Comparison of ENCODE assay signal across 8 mouse cellular contexts in the genomic region with DNA sequence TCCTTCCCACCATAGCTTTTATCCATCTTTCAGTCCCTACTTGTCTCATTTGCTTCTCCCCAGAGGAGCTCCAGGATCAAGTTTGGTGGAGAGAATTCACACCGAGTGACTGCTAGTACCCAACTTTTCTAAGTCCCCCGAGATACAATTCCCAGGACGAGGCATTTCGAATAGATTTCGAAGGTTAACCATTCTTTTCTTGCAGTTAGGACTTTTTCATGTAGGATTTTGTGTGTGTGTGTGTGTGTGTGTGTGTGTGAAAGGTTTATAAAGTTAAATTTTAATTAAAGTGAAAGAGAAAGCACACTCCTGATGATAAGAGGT. TPM values are rescaled to one million over a fixed set of nuclear protein-coding genes. Genes with fewer than 3 reads are reported as not detected.
DNase-seq lines count a peak whose midpoint lies in the region; ATAC-seq and TF ChIP-seq lines count a peak whose summit lies in the region.

No protein-coding gene starts in this region.

- DNase-seq in layer of hippocampus, adult 2 months (ENCODE audit: low spot score in 2 of 2) = no peak
- DNase-seq in layer of hippocampus, adult 8-10 months (ENCODE audit: low spot score in 2 of 2) = no peak
- no peak for DNase-seq in intestine, embryonic 14.5 days (ENCODE audit: low spot score)
- no peak for DNase-seq in right cerebral cortex, adult 18-20 months
- no peak for DNase-seq in urinary bladder, adult 18-20 months (ENCODE audit: low spot score in 2 of 2)
- no peak for DNase-seq in thymus, adult 18-20 months

- TF ChIP-seq CTCF in layer of hippocampus, adult 2 months (conservative IDR thresholded peaks at IDR 0.05) = no peak
- no peak for TF ChIP-seq CTCF in cortical plate, adult 2 months (IDR thresholded peaks at IDR 0.05; ENCODE audit: extremely low read depth, insufficient read depth, low read length)

- TF ChIP-seq POLR2A in cortical plate, adult 2 months (IDR thresholded peaks at IDR 0.05; ENCODE audit: extremely low read depth, insufficient read depth, low read length) = no peak

- H3K9ac ChIP-seq in intestine, embryonic 14.5 days (ENCODE audit: low read length) = peak overlapping the region; percentile 67
- H3K9ac ChIP-seq in neural tube, embryonic 12.5 days = peak overlapping the region; percentile 68

- WGBS in intestine, embryonic 14.5 days = 13% methylated on average over 5 of the region's 5 CpGs
- 23% methylated on average over 5 of the region's 5 CpGs for WGBS in neural tube, embryonic 12.5 days

- peak overlapping the region; percentile 93 for H3K27ac ChIP-seq in layer of hippocampus, adult 2 months
- H3K27ac ChIP-seq in cortical plate, adult 2 months (ENCODE audit: insufficient read depth, low read length) = no peak overlapping the region
- H3K27ac ChIP-seq in intestine, embryonic 14.5 days (ENCODE audit: low read depth) = peak overlapping the region; percentile 90
- H3K27ac ChIP-seq in neural tube, embryonic 12.5 days = no peak overlapping the region

- no peak for ATAC-seq in intestine, embryonic 14.5 days (replicated peaks; ENCODE audit: low FRiP score, low TSS enrichment, low read depth)
- ATAC-seq in neural tube, embryonic 12.5 days (ENCODE audit: low FRiP score, low read depth) = no peak

- no peaks in the 10 kb centered on the region for H3K4me1 ChIP-seq in cortical plate, adult 2 months (ENCODE audit: control insufficient read depth, insufficient read depth, low read length)
- H3K4me1 ChIP-seq in intestine, embryonic 14.5 days (replicated peaks; ENCODE audit: control insufficient read depth, insufficient read depth, low read length) = peaks cover 16% of the 10 kb centered on the region
- H3K4me1 ChIP-seq in neural tube, embryonic 12.5 days = peaks cover 8% of the 10 kb centered on the region; the same call in 1 of the 2 replicates

- no peaks in the 10 kb centered on the region for H3K9me3 ChIP-seq in intestine, embryonic 14.5 days (ENCODE audit: control insufficient read depth, low read length)
- H3K9me3 ChIP-seq in neural tube, embryonic 12.5 days = no peaks in the 10 kb centered on the region

- H3K4me3 ChIP-seq in layer of hippocampus, adult 2 months = peak overlapping the region; percentile 68
- H3K4me3 ChIP-seq in cortical plate, adult 2 months (ENCODE audit: insufficient read depth, low read length) = peak overlapping the region; percentile 82
- peak overlapping the region; percentile 89 for H3K4me3 ChIP-seq in intestine, embryonic 14.5 days (ENCODE audit: low read depth, low read length)
- peak overlapping the region; percentile 73 for H3K4me3 ChIP-seq in neural tube, embryonic 12.5 days

- H3K27me3 ChIP-seq in intestine, embryonic 14.5 days (replicated peaks; ENCODE audit: control insufficient read depth, insufficient read depth, low read length) = no peaks in the 10 kb centered on the region
- no peaks in the 10 kb centered on the region for H3K27me3 ChIP-seq in neural tube, embryonic 12.5 days (replicated peaks)

- peak overlapping the region; percentile 81 for H3K4me2 ChIP-seq in intestine, embryonic 14.5 days (ENCODE audit: low read length)
- H3K4me2 ChIP-seq in neural tube, embryonic 12.5 days (replicated peaks) = peak overlapping the region; percentile 77

- peaks cover 4% of the 10 kb centered on the region for H3K36me3 ChIP-seq in intestine, embryonic 14.5 days (ENCODE audit: control insufficient read depth, insufficient read depth, low read length)
- H3K36me3 ChIP-seq in neural tube, embryonic 12.5 days = peaks cover 7% of the 10 kb centered on the region

RNA-seq across cellular contexts. Expression of gene Rabif, which starts 0.7 kb away (rescaled TPM):
- total RNA-seq in layer of hippocampus, adult 2 months (2021) = 10 to 100 TPM; 22.3 to 23.6 TPM
- total RNA-seq in layer of hippocampus, adult 8-10 months (2022) = 10 to 100 TPM; 20.0 to 26.7 (median 21.8) TPM
- polyA plus RNA-seq in cortical plate, adult 2 months (2012; rRNA removed) = 28.7 TPM in 2 replicates
- polyA plus RNA-seq in intestine, embryonic 14.5 days (2014; fragmentation: Nextera tagmentation; extraction: Ambion mirVana) = 41.8 and 48.0 TPM in 2 replicates
- polyA plus RNA-seq in neural tube, embryonic 12.5 days (2016; fragmentation: Nextera tagmentation; extraction: Ambion mirVana) = 47.2 and 50.8 TPM in 2 replicates

RNA-seq across cellular contexts. Expression of gene Klhl12, which starts 39.8 kb away (rescaled TPM):
- 10 to 100 TPM; 43.5 to 44.4 TPM for total RNA-seq in layer of hippocampus, adult 2 months (2021)
- 10 to 100 TPM; 37.8 to 46.1 (median 41.6) TPM for total RNA-seq in layer of hippocampus, adult 8-10 months (2022)
- 26.3 and 28.4 TPM in 2 replicates for polyA plus RNA-seq in cortical plate, adult 2 months (2012; rRNA removed)
- polyA plus RNA-seq in intestine, embryonic 14.5 days (2014; fragmentation: Nextera tagmentation; extraction: Ambion mirVana) = 18.9 and 25.7 TPM in 2 replicates
- 31.8 and 33.2 TPM in 2 replicates for polyA plus RNA-seq in neural tube, embryonic 12.5 days (2016; fragmentation: Nextera tagmentation; extraction: Ambion mirVana)

RNA-seq across cellular contexts. Expression of gene Mgat4e, which starts 54.3 kb away (rescaled TPM):
- total RNA-seq in layer of hippocampus, adult 2 months (2021) = not detected
- total RNA-seq in layer of hippocampus, adult 8-10 months (2022) = not detected
- 0.08 TPM in 1 of 2 replicates, not detected in the other for polyA plus RNA-seq in cortical plate, adult 2 months (2012; rRNA removed)
- not detected in 2 replicates for polyA plus RNA-seq in intestine, embryonic 14.5 days (2014; fragmentation: Nextera tagmentation; extraction: Ambion mirVana)
- polyA plus RNA-seq in neural tube, embryonic 12.5 days (2016; fragmentation: Nextera tagmentation; extraction: Ambion mirVana) = not detected in 2 replicates

Comparison
In these comparisons a context has a peak if more than half of its experiments do, and no peak if none do; other contexts are left out.
1. H3K27ac ChIP-seq: peak in layer of hippocampus, adult 2 months (single experiment) and intestine, embryonic 14.5 days (single experiment); none in cortical plate, adult 2 months (single experiment) and neural tube, embryonic 12.5 days (single experiment).
2. Peak in every context shown above with its lines, with median percentiles within 50 percentile points of each other: H3K4me3 ChIP-seq.